Mouse (Mus musculus): ENCODE measurements around the gene Gm44805. TPM values are rescaled to one million over a fixed set of nuclear protein-coding genes. Genes with fewer than 3 reads are reported as not detected.

Gene Gm44805
- polyA plus RNA-seq, 1 experiment from 2014 or later: 0.38 TPM

DNA sequence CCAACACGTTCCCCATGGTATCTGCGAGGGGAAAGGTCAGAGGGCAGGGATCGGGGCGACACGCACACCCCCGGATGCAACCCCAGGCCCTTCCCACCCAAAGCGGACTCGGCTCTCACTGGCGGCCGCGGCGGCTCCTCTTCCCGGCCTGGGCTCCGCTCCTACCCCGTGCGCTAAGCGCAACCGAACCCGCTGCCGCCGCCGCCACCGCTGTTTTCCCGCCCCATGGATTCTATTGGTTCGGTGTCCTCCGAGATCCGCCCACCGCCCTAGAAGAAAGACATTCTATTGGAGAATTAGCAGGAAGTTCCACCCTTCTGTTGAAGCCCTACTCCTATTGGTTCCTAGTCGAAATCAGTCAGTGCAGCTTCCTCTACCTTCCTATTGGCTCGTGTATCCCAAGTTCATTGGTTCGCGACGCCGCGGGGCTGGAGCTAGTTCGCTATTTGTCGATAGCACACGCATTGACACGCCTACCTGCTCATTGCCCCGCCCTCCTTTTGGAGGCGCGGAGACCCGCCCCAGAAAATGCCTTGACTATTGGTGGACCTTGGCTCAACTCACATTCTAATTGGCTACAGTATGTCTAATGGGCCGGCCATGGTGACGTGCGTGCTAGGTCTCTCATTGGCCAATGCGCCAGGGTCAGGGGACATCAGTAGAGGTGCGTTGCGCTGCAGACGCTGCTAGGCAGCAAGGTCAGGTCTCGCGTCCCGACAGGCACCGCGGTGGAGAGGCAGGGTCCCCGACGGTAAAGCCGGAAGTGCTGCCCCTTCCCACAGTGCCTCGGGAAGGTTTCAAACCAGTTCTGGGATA is 34.2 kb upstream of the Gm44805 start, which contains the start of gene Tomm40:
TSS of gene Tomm40 (minus strand) at position 200 of the 816 bp plus-strand sequence.
- Histone ChIP-seq H3K4me2 (ENCODE audit: low read depth, low read length) (peak within 1 kb of the TSS; percentile 89), H3K9ac (ENCODE audit: low read length) (peak within 1 kb of the TSS; percentile 97), H3K4me3 (ENCODE audit: low read length) (peak within 1 kb of the TSS; percentile 100), H3K27me3 (ENCODE audit: control insufficient read depth, insufficient read depth, low read length) (no peaks in the 10 kb centered on the region), H3K9me3 (replicated peaks; ENCODE audit: control insufficient read depth, low read length) (peaks cover under 1% of the 10 kb centered on the region), H3K36me3 (ENCODE audit: control insufficient read depth, insufficient read depth) (peaks cover 27% of the 10 kb centered on the region), H3K27ac (ENCODE audit: low read length) (peak within 1 kb of the TSS; percentile 87), H3K4me1 (ENCODE audit: control insufficient read depth, insufficient read depth, low read length) (peaks cover 19% of the 10 kb centered on the region)
- WGBS: under 1% methylated on average over 54 of the region's 59 CpGs
- ATAC-seq (replicated peaks; ENCODE audit: extremely low read depth, insufficient read depth, low FRiP score): peak; percentile 98

DNA sequence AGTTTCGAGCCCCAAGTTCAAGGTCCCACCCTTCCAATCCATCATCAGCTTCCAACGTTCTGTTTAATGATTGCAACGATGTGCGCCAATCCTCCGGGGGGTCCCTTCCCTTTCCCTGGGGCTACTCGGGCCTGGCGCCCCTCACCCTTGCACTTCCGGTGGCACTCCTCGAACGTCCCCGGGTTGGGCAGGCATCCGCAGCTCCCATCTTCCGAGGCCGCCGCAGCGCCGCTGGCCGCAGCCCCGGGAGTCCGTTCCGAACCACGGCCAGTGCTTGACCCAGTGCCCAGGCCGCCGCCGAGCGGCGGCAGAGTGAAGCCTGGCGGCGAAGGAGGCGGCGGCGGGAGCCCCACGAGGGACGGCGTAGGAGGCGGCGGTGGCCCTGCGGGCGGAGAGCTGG is 33.6 kb upstream of the Gm44805 start:
- Histone ChIP-seq H3K9ac (ENCODE audit: low read length) (peak overlapping the region; percentile 97), H3K4me2 (ENCODE audit: low read depth, low read length) (peak overlapping the region; percentile 89), H3K9me3 (replicated peaks; ENCODE audit: control insufficient read depth, low read length) (no peaks in the 10 kb centered on the region), H3K36me3 (ENCODE audit: control insufficient read depth, insufficient read depth) (peaks cover 25% of the 10 kb centered on the region), H3K4me1 (ENCODE audit: control insufficient read depth, insufficient read depth, low read length) (peaks cover 19% of the 10 kb centered on the region), H3K27ac (ENCODE audit: low read length) (peak overlapping the region; percentile 87), H3K4me3 (ENCODE audit: low read length) (peak overlapping the region; percentile 100), H3K27me3 (ENCODE audit: control insufficient read depth, insufficient read depth, low read length) (no peaks in the 10 kb centered on the region)
- WGBS: under 1% methylated on average over 39 of the region's 39 CpGs
- no peak for ATAC-seq (replicated peaks; ENCODE audit: extremely low read depth, insufficient read depth, low FRiP score)

DNA sequence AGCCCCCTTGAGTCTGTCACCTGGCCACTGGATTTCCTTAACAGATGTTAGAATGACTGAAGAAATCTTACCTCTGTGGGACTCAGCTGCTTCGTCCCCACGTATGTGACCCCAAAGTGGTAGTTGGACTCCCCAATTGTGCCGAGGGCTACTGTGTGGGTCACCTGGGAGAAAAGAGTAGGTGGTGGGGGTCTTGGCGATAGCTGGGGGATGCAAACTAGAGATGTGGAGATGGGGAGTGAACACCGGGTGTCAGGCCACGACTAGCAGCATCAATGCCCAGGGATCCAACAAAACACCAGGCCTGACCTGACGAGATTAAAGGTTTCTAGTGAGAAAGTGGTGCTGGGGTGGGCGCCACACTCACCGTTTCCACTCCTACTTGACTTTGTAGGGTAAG is 32.4 kb upstream of the Gm44805 start:
- no peak overlapping the region for H3K4me2 ChIP-seq (ENCODE audit: low read depth, low read length)

DNA sequence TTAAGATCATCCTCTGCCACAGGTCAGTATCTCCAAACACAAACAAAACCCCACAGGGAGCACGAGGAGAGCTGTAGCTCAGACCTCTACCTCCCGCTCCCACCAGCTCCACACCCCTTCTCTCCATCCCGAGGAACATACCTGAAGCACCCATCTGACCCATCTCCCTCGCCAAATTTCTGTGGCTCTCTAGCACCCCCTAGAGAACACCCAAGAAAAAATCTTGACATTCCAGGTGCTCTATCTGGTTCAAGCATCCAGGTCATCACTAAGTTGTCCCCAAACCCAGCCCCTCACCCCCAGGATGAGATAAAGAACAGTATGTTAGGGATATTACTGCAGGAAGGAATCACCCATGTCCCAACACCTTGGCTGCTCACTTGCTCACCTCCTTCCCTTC is 32.0 kb upstream of the Gm44805 start:
- WGBS: 44% methylated on average over 4 of the region's 4 CpGs
- no peaks in the 10 kb centered on the region for H3K27me3 ChIP-seq (ENCODE audit: control insufficient read depth, insufficient read depth, low read length)
- ATAC-seq (replicated peaks; ENCODE audit: extremely low read depth, insufficient read depth, low FRiP score): no peak

More for the DNA sequence above, 32.4 kb upstream of the Gm44805 start:
- peaks cover 38% of the 10 kb centered on the region for H3K36me3 ChIP-seq (ENCODE audit: control insufficient read depth, insufficient read depth)
- H3K9me3 ChIP-seq (replicated peaks; ENCODE audit: control insufficient read depth, low read length): no peaks in the 10 kb centered on the region
- H3K9ac ChIP-seq (ENCODE audit: low read length): no peak overlapping the region
- H3K4me3 ChIP-seq (ENCODE audit: low read length): no peak overlapping the region
- 89% methylated on average over 9 of the region's 9 CpGs for WGBS
- peaks cover 19% of the 10 kb centered on the region for H3K4me1 ChIP-seq (ENCODE audit: control insufficient read depth, insufficient read depth, low read length)
- H3K27ac ChIP-seq (ENCODE audit: low read length): no peak overlapping the region
- no peak for ATAC-seq (replicated peaks; ENCODE audit: extremely low read depth, insufficient read depth, low FRiP score)
- no peaks in the 10 kb centered on the region for H3K27me3 ChIP-seq (ENCODE audit: control insufficient read depth, insufficient read depth, low read length)

DNA sequence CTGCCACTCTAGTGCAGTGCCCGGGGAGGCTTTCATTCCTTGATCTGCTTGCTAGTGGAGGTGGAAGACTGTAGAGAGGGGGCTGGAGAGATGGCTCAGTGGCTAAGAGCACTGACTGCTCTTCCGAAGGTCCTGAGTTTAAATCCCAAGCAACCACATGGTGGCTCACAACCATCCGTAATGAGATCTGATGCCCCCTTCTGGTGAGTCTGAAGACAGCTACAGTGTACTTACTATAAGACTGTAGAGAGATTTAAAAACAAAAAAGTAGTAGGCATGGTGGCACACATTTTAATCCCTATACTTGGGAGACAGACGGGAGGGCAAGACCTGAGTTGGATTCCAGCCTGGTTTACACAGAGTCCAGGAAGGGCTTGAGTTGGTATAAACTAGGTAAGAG is 31.2 kb upstream of the Gm44805 start:
- H3K4me1 ChIP-seq (ENCODE audit: control insufficient read depth, insufficient read depth, low read length): peaks cover 19% of the 10 kb centered on the region
- H3K36me3 ChIP-seq (ENCODE audit: control insufficient read depth, insufficient read depth): peaks cover 44% of the 10 kb centered on the region
- WGBS: 70% methylated on average over 4 of the region's 4 CpGs
- ATAC-seq (replicated peaks; ENCODE audit: extremely low read depth, insufficient read depth, low FRiP score): no peak
- no peak overlapping the region for H3K27ac ChIP-seq (ENCODE audit: low read length)
- H3K4me3 ChIP-seq (ENCODE audit: low read length): no peak overlapping the region
- H3K4me2 ChIP-seq (ENCODE audit: low read depth, low read length): no peak overlapping the region
- no peaks in the 10 kb centered on the region for H3K9me3 ChIP-seq (replicated peaks; ENCODE audit: control insufficient read depth, low read length)
- no peak overlapping the region for H3K9ac ChIP-seq (ENCODE audit: low read length)
- H3K27me3 ChIP-seq (ENCODE audit: control insufficient read depth, insufficient read depth, low read length): no peaks in the 10 kb centered on the region

More for the DNA sequence above, 32.0 kb upstream of the Gm44805 start:
- Histone ChIP-seq H3K4me3 (ENCODE audit: low read length) (no peak overlapping the region), H3K4me2 (ENCODE audit: low read depth, low read length) (no peak overlapping the region), H3K4me1 (ENCODE audit: control insufficient read depth, insufficient read depth, low read length) (peaks cover 19% of the 10 kb centered on the region), H3K9me3 (replicated peaks; ENCODE audit: control insufficient read depth, low read length) (no peaks in the 10 kb centered on the region), H3K9ac (ENCODE audit: low read length) (no peak overlapping the region), H3K27ac (ENCODE audit: low read length) (no peak overlapping the region), H3K36me3 (ENCODE audit: control insufficient read depth, insufficient read depth) (peaks cover 38% of the 10 kb centered on the region)

DNA sequence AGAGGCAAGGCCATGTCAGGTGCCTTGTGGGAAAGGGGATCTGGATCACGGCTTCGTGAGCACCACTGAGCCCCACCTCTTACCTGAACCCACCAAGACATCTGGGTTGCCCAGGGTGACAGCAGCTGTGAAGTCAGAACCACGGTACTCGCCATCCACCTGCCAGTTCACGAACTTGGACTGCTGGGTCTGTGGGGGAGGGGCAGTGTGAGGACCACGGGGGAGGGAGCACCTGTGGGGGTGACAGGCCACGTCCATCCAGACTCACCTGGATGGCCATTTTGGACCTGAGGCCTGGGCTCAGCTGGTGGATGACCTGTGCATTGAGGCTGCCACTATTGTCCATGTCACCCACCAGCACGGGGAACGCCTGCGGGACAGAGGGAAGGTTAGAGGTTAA is 29.4 kb upstream of the Gm44805 start:
- H3K27ac ChIP-seq (ENCODE audit: low read length): no peak overlapping the region
- WGBS: 89% methylated on average over 10 of the region's 10 CpGs
- peaks cover 12% of the 10 kb centered on the region for H3K4me1 ChIP-seq (ENCODE audit: control insufficient read depth, insufficient read depth, low read length)
- no peak overlapping the region for H3K4me2 ChIP-seq (ENCODE audit: low read depth, low read length)
- no peak overlapping the region for H3K4me3 ChIP-seq (ENCODE audit: low read length)
- no peaks in the 10 kb centered on the region for H3K27me3 ChIP-seq (ENCODE audit: control insufficient read depth, insufficient read depth, low read length)
- no peaks in the 10 kb centered on the region for H3K9me3 ChIP-seq (replicated peaks; ENCODE audit: control insufficient read depth, low read length)
- no peak for ATAC-seq (replicated peaks; ENCODE audit: extremely low read depth, insufficient read depth, low FRiP score)
- peaks cover 51% of the 10 kb centered on the region for H3K36me3 ChIP-seq (ENCODE audit: control insufficient read depth, insufficient read depth)
- no peak overlapping the region for H3K9ac ChIP-seq (ENCODE audit: low read length)

DNA sequence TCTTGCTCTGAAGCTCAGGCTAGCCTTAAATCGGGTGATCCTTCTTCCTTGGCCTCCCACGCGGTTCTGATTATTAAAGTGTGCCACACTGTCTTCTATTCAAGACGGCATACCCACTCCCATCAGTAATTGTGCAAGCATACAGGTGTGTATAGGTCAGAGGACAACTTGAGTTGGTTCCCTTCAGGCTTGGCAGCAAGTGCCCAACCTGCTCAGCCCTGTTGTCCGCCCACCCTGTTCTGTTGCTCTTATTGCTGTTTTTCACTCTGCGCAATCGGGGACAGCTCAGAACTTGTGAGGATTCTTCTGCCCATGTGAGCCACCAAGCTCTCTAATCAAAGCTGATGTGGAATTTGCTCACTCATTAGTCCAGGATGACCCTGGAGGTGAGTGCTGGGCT is 24.0 kb upstream of the Gm44805 start:
- no peak overlapping the region for H3K4me3 ChIP-seq (ENCODE audit: low read length)
- peaks cover 8% of the 10 kb centered on the region for H3K4me1 ChIP-seq (ENCODE audit: control insufficient read depth, insufficient read depth, low read length)
- no peak overlapping the region for H3K27ac ChIP-seq (ENCODE audit: low read length)
- no peaks in the 10 kb centered on the region for H3K27me3 ChIP-seq (ENCODE audit: control insufficient read depth, insufficient read depth, low read length)
- H3K4me2 ChIP-seq (ENCODE audit: low read depth, low read length): no peak overlapping the region
- 96% methylated on average over 7 of the region's 7 CpGs for WGBS
- no peak for ATAC-seq (replicated peaks; ENCODE audit: extremely low read depth, insufficient read depth, low FRiP score)
- no peak overlapping the region for H3K9ac ChIP-seq (ENCODE audit: low read length)
- H3K9me3 ChIP-seq (replicated peaks; ENCODE audit: control insufficient read depth, low read length): no peaks in the 10 kb centered on the region
- peaks cover 38% of the 10 kb centered on the region for H3K36me3 ChIP-seq (ENCODE audit: control insufficient read depth, insufficient read depth)

DNA sequence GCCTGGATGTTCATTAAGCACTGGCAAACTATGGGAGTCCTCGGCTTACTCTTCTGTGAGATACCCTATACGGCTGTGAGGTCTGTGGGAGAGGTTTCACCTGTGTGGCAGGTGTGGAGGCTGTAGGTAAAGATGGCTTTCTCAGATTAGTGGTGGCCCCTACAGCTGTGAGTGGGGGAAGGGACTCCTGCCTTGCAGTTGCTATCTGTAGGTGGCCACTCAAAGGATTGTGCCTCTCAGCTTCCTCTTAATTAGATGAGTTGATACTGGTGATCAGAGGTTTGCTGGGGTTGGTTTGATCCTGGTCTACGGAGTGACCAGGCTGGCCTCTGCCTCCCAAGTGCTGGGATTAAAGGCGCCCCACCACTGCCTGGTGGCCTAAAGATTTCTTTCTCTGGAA is 23.3 kb upstream of the Gm44805 start:
- no peak overlapping the region for H3K9ac ChIP-seq (ENCODE audit: low read length)
- H3K4me3 ChIP-seq (ENCODE audit: low read length): no peak overlapping the region
- no peak overlapping the region for H3K27ac ChIP-seq (ENCODE audit: low read length)
- H3K4me2 ChIP-seq (ENCODE audit: low read depth, low read length): no peak overlapping the region
- H3K4me1 ChIP-seq (ENCODE audit: control insufficient read depth, insufficient read depth, low read length): peaks cover 13% of the 10 kb centered on the region
- H3K36me3 ChIP-seq (ENCODE audit: control insufficient read depth, insufficient read depth): peaks cover 33% of the 10 kb centered on the region
- 88% methylated on average over 4 of the region's 4 CpGs for WGBS
- no peaks in the 10 kb centered on the region for H3K9me3 ChIP-seq (replicated peaks; ENCODE audit: control insufficient read depth, low read length)
- no peaks in the 10 kb centered on the region for H3K27me3 ChIP-seq (ENCODE audit: control insufficient read depth, insufficient read depth, low read length)
- no peak for ATAC-seq (replicated peaks; ENCODE audit: extremely low read depth, insufficient read depth, low FRiP score)

DNA sequence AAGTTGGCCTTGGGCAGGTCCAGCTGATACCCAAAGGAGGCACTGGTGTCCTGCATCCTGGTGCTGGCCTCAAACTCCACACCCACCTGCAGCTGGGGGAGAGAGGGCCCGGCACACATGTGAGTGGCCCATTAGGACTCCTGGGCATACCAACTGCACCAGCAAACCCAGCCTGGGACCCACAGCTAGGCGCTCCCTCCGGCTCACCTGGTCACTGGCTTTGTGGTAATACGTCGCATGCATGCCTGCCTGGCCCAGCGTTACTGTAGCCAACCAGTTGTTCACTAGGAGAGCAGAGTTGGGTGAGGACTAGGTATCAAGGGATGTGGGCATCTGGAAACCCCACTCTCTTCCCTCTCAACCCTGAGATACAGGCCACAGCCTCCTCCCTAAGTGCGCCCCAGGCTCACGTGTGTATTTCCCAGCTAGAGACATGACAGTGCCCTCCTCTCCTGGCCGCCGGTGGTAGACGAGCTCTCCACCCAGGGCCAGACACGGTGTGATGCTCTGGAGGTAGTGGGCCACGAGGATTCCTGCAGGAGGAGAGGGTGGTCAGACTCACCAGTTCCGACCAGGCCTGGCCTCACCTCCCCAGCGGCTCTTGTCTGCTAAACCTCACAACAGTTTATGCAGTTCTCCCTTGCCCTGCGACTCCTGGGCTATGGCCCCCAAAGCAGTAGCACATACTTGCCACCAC is 21.8 kb upstream of the Gm44805 start:
- H3K27me3 ChIP-seq (ENCODE audit: control insufficient read depth, insufficient read depth, low read length): no peaks in the 10 kb centered on the region
- ATAC-seq (replicated peaks; ENCODE audit: extremely low read depth, insufficient read depth, low FRiP score): no peak
- peaks cover 24% of the 10 kb centered on the region for H3K36me3 ChIP-seq (ENCODE audit: control insufficient read depth, insufficient read depth)
- H3K4me3 ChIP-seq (ENCODE audit: low read length): no peak overlapping the region
- no peak overlapping the region for H3K9ac ChIP-seq (ENCODE audit: low read length)
- no peak overlapping the region for H3K4me2 ChIP-seq (ENCODE audit: low read depth, low read length)
- H3K27ac ChIP-seq (ENCODE audit: low read length): no peak overlapping the region
- H3K9me3 ChIP-seq (replicated peaks; ENCODE audit: control insufficient read depth, low read length): no peaks in the 10 kb centered on the region
- peaks cover 27% of the 10 kb centered on the region for H3K4me1 ChIP-seq (ENCODE audit: control insufficient read depth, insufficient read depth, low read length)
- 86% methylated on average over 16 of the region's 16 CpGs for WGBS

Measured in heart, embryonic 16.5 days (tissue).